Mouse (Mus musculus) liver, embryonic 12.5 days (tissue): ENCODE results near the gene Zfp667. TPM values are rescaled to one million over a fixed set of nuclear protein-coding genes. Genes with fewer than 3 reads are reported as not detected.
A peak's percentile ranks its signal among the peaks of the same experiment; 100 is the strongest.
"Not testable (repeated sequence)": the region's sequence is repeated elsewhere in the genome, so short reads cannot be mapped to it uniquely, and the experiment has no call there.

Experiments used
- ATAC-seq: fragments of 200-750 bp; cut with Nextera tagmentation; 2 replicates; pipeline ENCODE4 v1.8.0; 2017; ENCODE audit warnings: moderate number of reproducible peaks, mild to moderate bottlenecking, moderate library complexity
- H3K27ac ChIP-seq: fragments of 300-500 bp; sonication (generic); 2 replicates; pipeline ENCODE4 v1.5.1; 2016; ENCODE audit warnings: mild to moderate bottlenecking
- H3K27me3 ChIP-seq: fragments of 300-500 bp; sonication (generic); replicated peaks from 2 replicates; pipeline ENCODE4 v1.6.1; 2016; ENCODE audit warnings: mild to moderate bottlenecking, moderate library complexity
- H3K36me3 ChIP-seq: fragments of 300-500 bp; sonication (generic); 2 replicates; pipeline ENCODE4 v1.6.1; 2016; ENCODE audit warnings: mild to moderate bottlenecking, moderate library complexity
- H3K4me1 ChIP-seq: fragments of 300-500 bp; sonication (generic); 2 replicates; pipeline ENCODE4 v1.6.1; 2016
- H3K4me2 ChIP-seq: fragments of 300-500 bp; sonication (generic); 2 replicates; pipeline ENCODE4 v1.6.1; 2016; ENCODE audit warnings: mild to moderate bottlenecking, moderate library complexity
- H3K4me3 ChIP-seq: fragments of 300-500 bp; sonication (generic); 2 replicates; pipeline ENCODE4 v1.5.1; 2016; ENCODE audit warnings: mild to moderate bottlenecking, moderate library complexity
- H3K9ac ChIP-seq: fragments of 300-500 bp; sonication (generic); 2 replicates; pipeline ENCODE4 v1.6.1; 2016; ENCODE audit warnings: mild to moderate bottlenecking, moderate library complexity
- H3K9me3 ChIP-seq: fragments of 300-500 bp; sonication (generic); replicated peaks from 2 replicates; pipeline ENCODE4 v1.6.1; 2016; ENCODE audit warnings: mild to moderate bottlenecking, moderate library complexity
- WGBS: fragments of 180-500 bp; shearing (Covaris S2); methylation state at CpG from one replicate; pipeline ENCODE4 v1.1.7; 2016; ENCODE audit not compliant: insufficient replicate concordance; 5-methylcytosine and 5-hydroxymethylcytosine counted together
- polyA plus RNA-seq: library from polyadenylated mRNA; unstranded; fragments of >200 nt; fragmentation: Nextera tagmentation; extraction: Ambion mirVana; gene quantifications from 2 replicates; pipeline ENCODE4 v1.2.1, GENCODE M21; 2016

Zfp667 gene
- polyA plus RNA-seq, result 8.1 and 8.2 TPM in 2 replicates

- peak; percentile 84 for ATAC-seq
- WGBS, result 3% methylated on average over 50 of the region's 50 CpGs
- no peaks in the 10 kb centered on the region for H3K27me3 ChIP-seq
Measured at GRCm38 (mm10) chr7:6285842-6286705, at the start of gene Zfp667. Gene Zfp667 (plus strand): TSS chr7:6286579.

DNA sequence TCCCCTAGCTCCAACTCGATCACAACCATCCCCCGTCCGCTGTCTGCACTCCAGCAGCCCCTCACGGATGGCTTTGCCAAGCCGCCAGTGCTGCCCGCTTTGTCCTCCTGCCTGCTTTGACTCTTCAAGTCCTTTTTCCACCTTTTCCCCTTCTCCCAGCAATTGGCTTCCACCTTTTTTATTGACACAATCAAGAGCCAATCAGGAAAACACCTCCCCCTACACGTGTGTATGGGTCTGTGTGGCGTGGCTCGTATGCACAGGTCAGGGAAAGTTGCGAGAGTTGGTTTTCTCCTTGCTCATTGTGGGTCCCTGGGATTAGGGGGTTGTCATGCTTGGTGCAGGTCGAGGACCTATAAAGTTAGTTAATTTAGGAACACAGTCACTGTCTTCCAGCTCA lies 46.6 kb upstream of the Zfp667 start:
- WGBS, result 36% methylated on average over 11 of the region's 11 CpGs
- H3K4me2 ChIP-seq, result no peak overlapping the region

More at GRCm38 (mm10) chr7:6285842-6286705, at the start of gene Zfp667:
- Histone ChIP-seq H3K4me3 (peak within 1 kb of the TSS; percentile 67), H3K4me1 (peaks cover 44% of the 10 kb centered on the region), H3K4me2 (peak within 1 kb of the TSS; percentile 88), H3K9ac (peak within 1 kb of the TSS; percentile 71), H3K27ac (peak within 1 kb of the TSS; percentile 82), H3K9me3 (no peaks in the 10 kb centered on the region), H3K36me3 (peaks cover 11% of the 10 kb centered on the region; the same call in 1 of the 2 replicates)

DNA sequence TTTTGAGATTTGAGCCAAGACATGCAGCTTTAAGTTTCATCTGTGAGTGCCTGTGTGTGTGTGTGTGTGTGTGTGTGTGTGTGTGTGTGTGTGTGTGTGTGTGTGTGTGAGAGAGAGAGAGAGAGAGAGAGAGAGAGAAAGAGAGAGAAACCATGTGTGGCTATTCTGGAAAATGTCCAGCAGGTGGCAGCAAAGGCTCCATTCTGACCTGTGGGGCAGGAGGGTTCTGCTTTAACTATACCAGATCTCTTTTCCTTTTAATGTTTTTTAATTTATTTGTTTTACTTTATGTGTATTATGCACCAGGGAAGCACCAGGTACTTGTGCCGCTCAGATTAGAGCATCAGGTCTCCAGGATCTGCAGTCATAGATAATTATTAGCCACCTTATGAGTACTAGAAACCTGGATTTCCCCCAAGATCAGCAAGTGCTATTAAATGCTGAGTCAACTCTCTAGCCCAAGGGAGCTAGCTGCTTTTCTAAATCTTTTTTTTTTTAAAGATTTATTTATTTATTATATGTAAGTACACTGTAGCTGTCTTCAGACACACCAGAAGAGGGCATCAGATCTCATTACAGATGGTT lies 45.4 kb upstream of the Zfp667 start:
- ATAC-seq, H3K4me3 ChIP-seq, H3K4me2 ChIP-seq, H3K9ac ChIP-seq, H3K27ac ChIP-seq, H3K4me1 ChIP-seq, H3K9me3 ChIP-seq, H3K36me3 ChIP-seq, H3K27me3 ChIP-seq: not testable (repeated sequence)
- WGBS, result 3% methylated on average over 1 of the region's 1 CpGs

More for the DNA sequence above, 46.6 kb upstream of the Zfp667 start:
- H3K36me3 ChIP-seq, result no peaks in the 10 kb centered on the region
- ATAC-seq, result no peak
- no peak overlapping the region for H3K4me3 ChIP-seq
- no peak overlapping the region for H3K9ac ChIP-seq
- H3K27me3 ChIP-seq, result no peaks in the 10 kb centered on the region; the same call in 1 of the 2 replicates
- no peaks in the 10 kb centered on the region for H3K9me3 ChIP-seq
- no peaks in the 10 kb centered on the region for H3K4me1 ChIP-seq
- no peak overlapping the region for H3K27ac ChIP-seq

DNA sequence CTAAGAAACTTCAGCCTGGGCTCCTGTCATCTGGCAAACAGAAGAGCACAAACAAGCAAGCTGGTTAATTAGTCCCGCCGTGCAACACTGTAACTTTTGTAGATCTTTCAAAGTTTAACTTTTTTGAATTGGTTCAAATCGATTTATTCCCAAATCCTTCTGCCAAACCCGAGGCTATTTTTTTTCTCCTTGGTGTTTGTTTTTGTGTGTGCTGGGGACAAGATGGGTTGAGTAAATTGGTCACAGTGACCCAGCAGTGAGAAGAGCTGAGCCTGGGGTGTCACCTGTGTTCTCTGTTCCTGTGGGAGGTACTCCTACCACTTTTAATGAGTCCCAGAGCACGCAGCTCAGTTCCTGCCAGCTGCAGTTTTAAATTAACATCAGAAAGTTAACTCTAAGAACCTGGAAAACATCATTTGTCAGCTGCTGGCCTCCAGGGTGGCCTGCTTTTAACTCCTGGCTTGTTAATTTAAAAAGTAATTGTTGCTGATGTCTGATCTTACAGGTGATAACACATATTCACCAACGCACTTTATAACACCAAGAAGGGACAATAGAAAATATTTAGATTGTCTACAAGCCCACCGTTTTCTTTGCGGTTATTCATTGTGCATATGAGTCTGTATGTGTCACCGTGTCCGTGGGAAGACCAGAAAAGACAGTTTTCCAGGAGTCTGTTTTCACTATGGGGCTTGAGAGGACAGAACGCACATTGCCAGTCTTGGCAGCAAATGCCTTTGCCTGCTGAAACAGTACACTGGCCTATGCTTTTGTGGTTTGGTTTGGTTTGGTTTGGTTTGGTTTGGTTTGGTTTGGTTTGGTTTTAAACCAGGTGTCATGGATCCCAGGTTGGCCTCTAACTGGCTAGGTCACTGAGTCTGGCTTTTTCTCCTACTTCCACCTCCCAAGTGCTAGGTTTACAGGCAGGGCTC lies 41.8 kb upstream of the Zfp667 start:
- no peak overlapping the region for H3K4me2 ChIP-seq
- no peaks in the 10 kb centered on the region; the same call in 1 of the 2 replicates for H3K27me3 ChIP-seq
- H3K9me3 ChIP-seq, result no peaks in the 10 kb centered on the region
- H3K36me3 ChIP-seq, result no peaks in the 10 kb centered on the region
- 37% methylated on average over 11 of the region's 11 CpGs for WGBS
- no peak for ATAC-seq
- H3K27ac ChIP-seq, result no peak overlapping the region
- no peak overlapping the region for H3K4me3 ChIP-seq
- no peaks in the 10 kb centered on the region for H3K4me1 ChIP-seq
- H3K9ac ChIP-seq, result no peak overlapping the region

- Histone ChIP-seq H3K4me3 (no peak within 1 kb of the TSS), H3K9ac (no peak within 1 kb of the TSS), H3K9me3 (no peaks in the 10 kb centered on the region), H3K27ac (no peak within 1 kb of the TSS), H3K4me1 (no peaks in the 10 kb centered on the region), H3K36me3 (no peaks in the 10 kb centered on the region), H3K27me3 (no peaks in the 10 kb centered on the region), H3K4me2 (no peak within 1 kb of the TSS)
- WGBS, result 73% methylated on average over 6 of the region's 6 CpGs
- ATAC-seq, result no peak
Measured at GRCm38 (mm10) chr7:6252410-6252809, 34.0 kb upstream of the Zfp667 start, which contains the start of gene Epp13. Gene Epp13 (plus strand): TSS chr7:6252710.

- no peak overlapping the region for H3K4me2 ChIP-seq
- H3K27me3 ChIP-seq, result peaks cover 7% of the 10 kb centered on the region; the same call in 1 of the 2 replicates
- H3K27ac ChIP-seq, result no peak overlapping the region
- no peaks in the 10 kb centered on the region for H3K9me3 ChIP-seq
- no peak overlapping the region for H3K9ac ChIP-seq
- H3K4me3 ChIP-seq, result no peak overlapping the region
- no peak for ATAC-seq
- no peaks in the 10 kb centered on the region for H3K36me3 ChIP-seq
- WGBS, result 65% methylated on average over 5 of the region's 5 CpGs
- no peaks in the 10 kb centered on the region for H3K4me1 ChIP-seq
Measured at GRCm38 (mm10) chr7:6254451-6254850, 31.9 kb upstream of the Zfp667 start.

GRCm38 (mm10) chr7:6257386-6257785 lies 29.0 kb upstream of the Zfp667 start:
- no peaks in the 10 kb centered on the region for H3K36me3 ChIP-seq

GRCm38 (mm10) chr7:6258232-6259220 lies 27.9 kb upstream of the Zfp667 start:
- no peak overlapping the region for H3K4me2 ChIP-seq
- H3K36me3 ChIP-seq, result no peaks in the 10 kb centered on the region
- no peaks in the 10 kb centered on the region for H3K9me3 ChIP-seq
- H3K27ac ChIP-seq, result no peak overlapping the region
- 41% methylated on average over 16 of the region's 16 CpGs for WGBS
- H3K27me3 ChIP-seq, result peaks cover 9% of the 10 kb centered on the region; the same call in 1 of the 2 replicates
- no peaks in the 10 kb centered on the region for H3K4me1 ChIP-seq
- H3K9ac ChIP-seq, result no peak overlapping the region
- H3K4me3 ChIP-seq, result no peak overlapping the region
- no peak for ATAC-seq

More at GRCm38 (mm10) chr7:6257386-6257785, 29.0 kb upstream of the Zfp667 start:
- no peak for ATAC-seq
- Histone ChIP-seq H3K27me3 (peaks cover 9% of the 10 kb centered on the region; the same call in 1 of the 2 replicates), H3K4me1 (no peaks in the 10 kb centered on the region), H3K27ac (no peak overlapping the region), H3K4me3 (no peak overlapping the region), H3K9me3 (no peaks in the 10 kb centered on the region), H3K9ac (no peak overlapping the region), H3K4me2 (no peak overlapping the region)
- 57% methylated on average over 4 of the region's 4 CpGs for WGBS

DNA sequence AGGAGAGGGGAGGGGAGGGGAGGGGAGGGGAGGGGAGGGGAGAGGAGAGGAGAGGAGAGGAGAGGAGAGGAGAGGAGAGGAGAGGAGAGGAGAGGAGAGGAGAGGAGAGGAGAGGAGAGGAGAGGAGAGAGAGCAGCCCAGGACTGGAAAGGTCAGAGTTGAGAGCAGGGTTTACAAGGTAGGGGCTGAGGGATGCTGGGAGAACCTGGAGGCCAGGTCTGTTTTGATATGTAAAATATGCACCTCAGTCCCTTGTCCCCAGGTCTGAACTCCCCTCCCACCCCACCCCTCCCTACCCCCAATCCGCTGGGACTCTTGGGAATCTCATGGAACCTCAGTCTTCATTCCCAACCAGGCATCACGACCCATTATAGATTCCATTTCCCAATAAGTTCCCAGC lies 26.4 kb upstream of the Zfp667 start:
- not testable (repeated sequence) for H3K36me3 ChIP-seq, H3K27me3 ChIP-seq, ATAC-seq, H3K4me2 ChIP-seq, H3K4me1 ChIP-seq, H3K4me3 ChIP-seq, H3K9ac ChIP-seq, H3K9me3 ChIP-seq, H3K27ac ChIP-seq
- WGBS, result 17% methylated on average over 2 of the region's 2 CpGs

GRCm38 (mm10) chr7:6262120-6262519 lies 24.3 kb upstream of the Zfp667 start:
- H3K27me3 ChIP-seq, result peaks cover 9% of the 10 kb centered on the region; the same call in 1 of the 2 replicates
- no peaks in the 10 kb centered on the region for H3K4me1 ChIP-seq
- no peak overlapping the region for H3K27ac ChIP-seq
- 57% methylated on average over 3 of the region's 3 CpGs for WGBS
- H3K4me2 ChIP-seq, result no peak overlapping the region
- H3K4me3 ChIP-seq, result no peak overlapping the region
- no peaks in the 10 kb centered on the region for H3K9me3 ChIP-seq
- ATAC-seq, result no peak
- H3K9ac ChIP-seq, result no peak overlapping the region
- H3K36me3 ChIP-seq, result no peaks in the 10 kb centered on the region
